Mouse (Mus musculus): Measurements from ENCODE around the gene Gif.

The Gif gene

DNA sequence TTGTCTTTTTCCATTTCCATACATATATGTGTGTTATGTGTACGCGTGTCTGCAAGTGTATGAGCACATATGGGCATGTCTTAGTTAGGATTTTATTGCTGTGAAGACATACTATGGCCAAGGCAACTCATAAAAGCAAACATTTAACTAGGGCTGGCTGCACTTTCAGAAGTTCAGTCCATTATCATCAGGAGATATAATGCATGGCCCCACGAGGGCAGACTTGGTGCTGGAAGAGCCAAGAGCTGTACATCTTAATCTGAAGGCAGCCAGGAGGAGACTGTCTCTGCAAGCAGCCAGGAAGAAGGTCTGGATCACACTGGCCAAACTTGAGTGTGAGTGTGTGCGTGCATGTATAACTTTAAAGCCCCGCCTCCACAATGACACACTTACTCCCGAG, 47.1 kb downstream of the Gif start:
- DNase-seq (ENCODE audit: low read depth) = no peak

DNA sequence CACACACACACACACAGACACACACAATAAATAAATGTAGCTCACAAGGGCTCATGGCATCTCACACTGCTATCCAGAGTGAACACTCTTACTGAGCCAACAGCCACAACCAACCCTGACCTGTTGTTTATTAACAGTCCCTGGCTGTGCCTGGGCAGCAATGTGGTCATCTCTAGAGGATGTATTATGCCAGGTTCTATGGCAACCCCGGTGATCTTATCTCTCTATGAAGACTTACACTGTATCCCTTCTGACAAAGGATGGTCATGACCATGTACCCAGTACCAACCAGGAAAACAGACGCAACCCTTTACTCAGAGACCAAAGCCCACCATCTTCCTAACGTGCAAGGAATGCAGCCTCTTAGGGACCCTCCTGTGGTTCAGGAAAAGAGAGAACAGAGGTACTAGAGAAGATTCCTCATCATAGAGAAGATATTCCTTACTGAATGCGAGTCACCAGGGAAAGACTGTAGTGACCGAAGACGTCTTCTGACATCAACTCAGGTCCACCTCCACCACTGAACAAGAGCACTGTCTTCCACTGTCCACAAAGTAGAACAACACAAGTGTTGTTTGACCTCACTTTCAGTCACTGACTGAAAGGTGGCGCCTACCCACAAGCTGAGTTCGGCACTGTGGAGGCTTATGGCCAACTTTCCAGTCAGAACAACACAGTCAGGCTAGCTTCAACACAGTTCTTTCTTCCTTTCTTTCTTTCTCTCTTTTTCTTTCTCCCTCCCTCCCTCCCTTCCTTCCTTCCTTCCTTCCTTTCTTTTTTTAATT, 53.4 kb downstream of the Gif start:
- no peak for DNase-seq (ENCODE audit: low read depth)

DNA sequence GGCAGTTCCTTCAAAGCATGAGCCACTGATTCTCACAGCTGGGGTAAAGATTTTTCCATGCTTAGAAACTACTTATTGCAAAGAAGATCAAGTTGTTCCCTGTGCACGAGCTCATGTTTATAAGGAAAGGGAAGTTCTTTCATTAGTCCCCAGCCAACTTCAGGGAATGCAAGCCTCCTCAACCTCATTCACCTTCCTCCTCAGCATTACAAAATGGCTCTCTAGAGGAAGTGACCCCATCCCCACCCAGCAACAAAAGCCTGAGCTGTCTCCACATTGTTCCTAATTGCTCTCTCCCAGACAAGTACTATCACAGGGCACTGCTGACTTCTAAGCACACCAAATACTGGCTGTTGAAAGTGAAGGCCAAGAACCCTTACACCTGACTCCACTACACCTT, 57.1 kb downstream of the Gif start:
- DNase-seq (ENCODE audit: low read depth) = no peak

DNA sequence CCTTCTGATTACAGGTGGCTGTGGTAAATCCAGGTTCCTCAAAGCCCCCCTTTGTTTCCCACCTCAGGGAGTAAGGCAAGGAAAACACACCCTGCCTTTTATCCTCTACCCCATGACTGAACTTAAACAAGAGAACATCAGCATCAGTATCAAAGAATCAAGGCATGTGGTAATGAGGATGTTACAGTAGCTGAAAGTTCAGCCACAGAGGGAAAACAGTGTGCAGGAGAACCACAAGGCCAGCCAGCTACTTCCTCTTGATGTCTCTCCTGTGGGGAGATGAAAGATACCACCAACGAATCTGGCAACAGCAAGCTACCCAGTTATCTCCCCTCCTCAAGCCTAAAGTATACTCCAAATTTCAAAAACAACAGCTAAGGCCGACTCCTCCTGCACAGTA, 59.9 kb downstream of the Gif start:
- no peak for DNase-seq (ENCODE audit: low read depth)

DNA sequence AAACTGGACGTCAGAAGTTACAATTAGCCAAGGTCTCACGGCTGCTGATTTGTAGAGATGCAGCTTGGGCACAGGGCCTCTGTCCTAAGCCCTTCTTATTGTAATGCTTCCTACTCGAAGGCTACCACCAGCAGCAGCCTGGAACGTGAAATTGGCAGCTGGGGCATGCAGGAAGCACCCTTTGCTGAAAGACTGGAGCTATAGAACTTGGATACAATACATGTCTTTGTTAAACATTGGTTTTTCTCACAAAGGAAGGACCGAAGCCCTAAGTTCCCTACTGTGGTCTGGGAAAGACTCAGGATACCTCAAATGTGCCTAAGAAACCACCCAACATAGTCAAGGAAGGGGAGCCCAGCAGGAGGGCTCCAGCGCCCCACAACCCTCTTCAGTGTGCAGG, 60.5 kb downstream of the Gif start:
- no peak for DNase-seq (ENCODE audit: low read depth)

DNA sequence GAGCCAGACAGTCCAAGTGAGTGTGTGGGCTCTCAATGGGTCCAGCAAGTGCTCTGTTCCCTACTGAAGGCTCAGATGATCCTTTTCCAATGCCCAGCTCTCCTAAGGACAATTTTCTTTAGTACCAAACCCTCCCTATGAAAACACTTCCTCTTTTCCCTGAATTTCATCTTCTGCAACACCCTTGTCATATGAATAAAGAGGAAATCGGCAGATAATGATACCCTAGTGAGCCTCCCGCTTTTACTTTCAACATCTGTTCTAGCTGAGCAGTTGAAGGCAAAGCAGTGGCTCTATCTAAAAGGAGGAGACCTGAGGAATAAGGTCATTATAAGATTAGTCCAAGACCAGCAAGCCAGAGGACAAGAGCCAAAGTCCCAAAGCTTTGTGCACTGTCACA, 61.1 kb downstream of the Gif start:
- DNase-seq (ENCODE audit: low read depth) = no peak

DNA sequence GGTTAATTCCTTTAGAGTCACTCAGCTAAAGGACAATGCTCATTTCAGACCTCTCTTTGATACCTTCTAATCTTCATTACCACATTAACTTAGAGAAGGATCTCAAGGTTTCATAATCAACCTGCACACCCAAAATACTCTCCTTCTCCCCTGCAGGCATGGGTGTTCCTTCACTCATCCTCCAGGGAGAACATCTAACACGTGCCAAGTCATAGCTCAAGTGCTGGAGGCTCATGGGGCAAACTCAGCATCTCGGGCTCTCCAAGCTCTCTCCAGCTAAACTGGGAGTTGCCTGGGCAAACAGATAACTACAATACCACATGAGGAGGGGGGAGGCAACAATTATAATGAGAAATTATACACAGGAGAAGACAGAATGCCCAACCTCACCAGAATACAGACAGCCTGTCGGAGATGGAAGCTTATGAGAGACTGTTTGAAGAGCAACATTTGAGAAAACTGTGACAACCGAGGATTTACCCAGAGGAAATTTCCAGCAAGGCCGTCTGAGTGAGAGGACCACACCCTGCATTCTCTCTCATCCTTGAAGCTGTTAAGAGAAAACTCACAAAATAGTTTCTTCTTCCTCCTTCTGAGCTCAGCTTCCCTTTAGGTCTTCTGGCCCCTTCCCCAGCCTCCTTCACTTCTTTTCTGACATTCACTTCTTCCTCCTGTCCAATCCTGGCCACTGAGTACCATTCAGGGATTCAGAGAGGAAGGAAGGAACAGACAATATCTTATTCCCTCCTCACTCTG, 62.8 kb downstream of the Gif start:
- DNase-seq (ENCODE audit: low read depth) = no peak

DNA sequence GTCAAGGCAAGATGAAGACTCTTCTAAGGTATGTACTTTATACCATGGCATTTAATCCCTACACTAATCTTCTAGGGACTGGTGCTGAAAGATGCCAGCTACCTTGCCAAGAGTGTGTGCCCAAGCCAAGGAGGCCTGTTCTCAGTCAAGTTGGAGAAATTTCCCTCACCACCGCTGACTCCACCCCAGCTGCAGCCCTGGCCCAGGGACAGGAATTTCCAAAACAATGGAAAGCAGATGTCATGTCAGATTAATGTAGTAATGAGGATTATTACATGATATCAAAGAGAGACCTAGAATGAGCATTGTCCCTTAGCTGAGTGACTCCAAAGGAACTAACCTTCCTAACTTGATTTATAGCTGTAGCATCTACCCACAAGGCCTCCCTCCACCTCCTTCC, 63.5 kb downstream of the Gif start:
- no peak for DNase-seq (ENCODE audit: low read depth)

DNA sequence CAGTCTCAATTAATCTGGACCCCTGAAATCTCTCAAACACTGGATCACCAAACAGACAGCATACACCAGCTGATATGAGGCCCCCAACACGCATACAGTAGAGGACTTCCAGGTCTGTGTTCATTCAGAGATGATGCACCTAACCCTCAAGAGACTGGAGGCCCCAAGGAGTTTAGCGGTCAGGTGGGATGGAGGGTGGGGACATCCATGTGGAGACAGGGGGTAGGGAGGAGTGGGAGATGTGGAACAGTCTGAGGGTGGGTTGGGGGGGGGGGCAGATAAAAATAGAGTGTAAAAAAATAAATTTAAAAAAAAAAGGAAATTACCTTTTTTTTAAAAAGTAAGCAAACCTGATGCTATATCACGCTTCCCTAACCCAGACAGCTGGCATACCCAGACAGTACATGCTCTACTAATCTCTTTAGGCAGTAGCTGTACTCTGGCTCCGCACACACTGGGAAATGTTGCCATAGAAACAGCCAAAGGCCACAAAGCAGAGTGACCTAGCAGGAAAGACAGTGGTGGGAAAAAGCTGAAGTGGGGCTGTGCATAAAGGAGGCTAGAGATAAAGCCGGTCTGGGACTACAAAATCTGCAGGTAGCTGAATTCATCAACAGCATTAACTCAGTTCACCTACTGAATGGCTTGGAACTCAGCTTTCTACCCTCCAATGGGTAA, 64.5 kb downstream of the Gif start:
- no peak for DNase-seq (ENCODE audit: low read depth)
